Mouse (Mus musculus) forebrain, postnatal 0 days (tissue): ENCODE results near the gene Orai3. TPM values are rescaled to one million over a fixed set of nuclear protein-coding genes. Genes with fewer than 3 reads are reported as not detected.

Experiments
- ATAC-seq: fragments of 200-750 bp; cut with Nextera tagmentation; 2 replicates; pipeline ENCODE4 v1.8.0; 2017; ENCODE audit warnings: mild to moderate bottlenecking, moderate library complexity
- DNase-seq: peaks from one replicate; pipeline ENCODE4 v3.0.0-alpha.2; 2015
- H3K27ac ChIP-seq: fragments of 300-500 bp; sonication (generic); 2 replicates; pipeline ENCODE4 v1.5.1; 2014; ENCODE audit warnings: low read depth, mild to moderate bottlenecking, antibody characterized with exemption, low read length, moderate library complexity, mixed read lengths
- H3K27me3 ChIP-seq: fragments of 300-500 bp; sonication (generic); 2 replicates; pipeline ENCODE4 v1.6.1; 2014; ENCODE audit warnings: mild to moderate bottlenecking, low read length, mixed read lengths; ENCODE audit not compliant: insufficient read depth
- H3K36me3 ChIP-seq: fragments of 300-500 bp; sonication (generic); 2 replicates; pipeline ENCODE4 v1.6.1; 2014; ENCODE audit warnings: mild to moderate bottlenecking, moderate library complexity; ENCODE audit not compliant: insufficient read depth
- H3K4me1 ChIP-seq: fragments of 300-500 bp; sonication (generic); 2 replicates; pipeline ENCODE4 v1.6.1; 2014; ENCODE audit warnings: antibody characterized with exemption; ENCODE audit not compliant: insufficient read depth
- H3K4me2 ChIP-seq: fragments of 300-500 bp; sonication (generic); 2 replicates; pipeline ENCODE4 v1.6.1; 2014; ENCODE audit warnings: low read depth, mild to moderate bottlenecking, moderate library complexity
- H3K4me3 ChIP-seq: fragments of 300-500 bp; sonication (generic); 2 replicates; pipeline ENCODE4 v1.5.1; 2014; ENCODE audit warnings: low read depth, low read length, mixed read lengths
- H3K9ac ChIP-seq: fragments of 300-500 bp; sonication (generic); 2 replicates; pipeline ENCODE4 v1.6.1; 2014; ENCODE audit warnings: mild to moderate bottlenecking
- H3K9me3 ChIP-seq: fragments of 300-500 bp; sonication (generic); 2 replicates; pipeline ENCODE4 v1.6.1; 2016; ENCODE audit warnings: low read length
- CTCF ChIP-seq: sonication (generic); IDR thresholded peaks from 2 replicates; pipeline ENCODE4 v1.5.1; 2016; ENCODE audit warnings: antibody characterized with exemption, control low read depth, low read depth
- WGBS: fragments of 180-500 bp; shearing (Covaris S2); extraction: QIAGEN DNeasy Blood & Tissue Kit; methylation state at CpG from one replicate; pipeline ENCODE4 v1.1.7; 2014; 5-methylcytosine and 5-hydroxymethylcytosine counted together
- polyA plus RNA-seq: library from polyadenylated mRNA; unstranded; fragments of >200 nt; fragmentation: Nextera tagmentation; extraction: Ambion mirVana; gene quantifications from 2 replicates; pipeline ENCODE4 v1.2.1, GENCODE M21; 2015
- total RNA-seq: library from RNA; depleted of rRNA; stranded (reverse); fragments of >200 nt; gene quantifications from 2 replicates; pipeline ENCODE4 v1.2.3, GENCODE M21; 2014

Gene Orai3
- total and polyA plus RNA-seq, 2 experiments from 2014 or later: 13.4 to 19.0 TPM

DNA sequence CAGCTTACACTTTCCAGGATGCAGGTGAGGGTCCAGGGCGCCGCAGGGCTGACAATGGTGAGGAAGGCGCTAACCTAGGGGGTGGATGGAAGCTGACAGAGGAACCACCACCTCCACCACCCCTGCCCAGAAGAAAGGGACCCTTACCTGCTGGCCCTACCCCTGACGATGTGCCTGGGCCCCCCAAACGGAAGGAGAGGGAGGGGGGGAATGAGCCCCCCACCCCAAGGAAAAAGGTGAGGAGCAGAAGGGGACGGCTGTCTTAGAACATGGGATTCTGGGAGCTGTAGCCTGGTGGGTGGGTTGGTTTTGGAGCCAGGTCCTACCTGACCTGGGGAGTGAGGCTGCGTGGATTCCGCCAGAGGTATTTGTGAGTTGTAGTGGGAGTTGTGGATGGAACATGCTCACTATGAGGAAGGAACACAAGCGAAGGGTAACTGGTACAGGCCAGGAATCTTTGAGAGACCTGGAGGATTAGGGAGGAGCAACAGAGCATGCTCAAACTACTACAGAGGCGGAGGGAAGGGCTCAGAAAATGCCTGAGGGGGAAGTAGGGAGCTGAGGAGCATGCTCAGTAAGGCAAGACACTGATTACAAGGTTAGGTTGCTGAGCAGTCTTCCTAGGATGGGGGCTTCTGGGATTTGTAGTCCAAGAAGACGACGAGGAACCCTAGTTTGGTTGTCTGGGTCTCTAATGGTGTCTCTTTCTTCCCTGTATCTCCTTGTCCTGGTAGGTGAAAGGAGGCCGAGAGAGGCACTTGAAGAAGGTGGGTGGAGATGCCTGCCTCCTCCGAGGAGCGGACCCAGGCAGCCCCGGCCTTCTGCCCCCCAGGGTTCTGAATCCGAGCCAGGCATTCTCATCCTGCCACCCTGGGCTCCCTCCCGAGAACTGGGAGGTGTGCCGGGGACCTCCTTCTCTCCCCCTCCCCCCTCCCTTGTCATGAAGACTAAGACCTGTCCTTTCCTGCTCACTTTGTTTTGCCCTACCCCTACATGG, 19.2 kb upstream of the Orai3 start:
- Histone ChIP-seq H3K27me3 (no peaks in the 10 kb centered on the region), H3K4me1 (peaks cover 3% of the 10 kb centered on the region; the same call in 1 of the 2 replicates), H3K36me3 (peaks cover 63% of the 10 kb centered on the region), H3K4me2 (no peak overlapping the region), H3K27ac (no peak overlapping the region), H3K9ac (no peak overlapping the region), H3K9me3 (no peaks in the 10 kb centered on the region), H3K4me3 (no peak overlapping the region)
- no peak for ATAC-seq
- no peak for TF ChIP-seq CTCF
- WGBS: 81% methylated on average over 19 of the region's 19 CpGs
- DNase-seq: peak; percentile 45

DNA sequence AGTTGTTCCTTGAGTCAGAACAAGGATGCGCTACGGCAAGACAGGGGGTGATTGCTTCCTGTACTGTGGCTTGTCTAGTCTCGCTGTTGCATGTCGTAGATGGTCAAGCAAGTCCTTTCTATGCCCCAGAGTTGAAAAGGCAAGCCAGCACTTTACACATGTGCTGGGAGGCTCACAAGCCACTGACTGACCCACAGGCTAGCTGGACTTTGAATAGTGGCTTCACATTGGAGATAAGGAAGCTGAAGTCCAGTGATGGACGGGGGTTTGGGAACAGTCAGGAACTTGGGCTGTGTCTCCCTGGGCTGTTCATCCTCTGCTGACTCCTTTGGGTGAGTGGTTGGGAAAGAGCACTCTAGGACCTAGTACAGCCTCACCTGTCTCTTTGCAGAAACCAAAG, 18.0 kb upstream of the Orai3 start:
- ATAC-seq (no peak), DNase-seq (no peak)
- H3K9ac ChIP-seq: no peak overlapping the region
- H3K4me1 ChIP-seq: peaks cover 3% of the 10 kb centered on the region; the same call in 1 of the 2 replicates
- no peak overlapping the region for H3K4me3 ChIP-seq
- peaks cover 63% of the 10 kb centered on the region for H3K36me3 ChIP-seq
- H3K9me3 ChIP-seq: no peaks in the 10 kb centered on the region
- no peak for TF ChIP-seq CTCF
- H3K27me3 ChIP-seq: no peaks in the 10 kb centered on the region
- H3K4me2 ChIP-seq: no peak overlapping the region
- H3K27ac ChIP-seq: no peak overlapping the region
- WGBS: 94% methylated on average over 5 of the region's 5 CpGs

DNA sequence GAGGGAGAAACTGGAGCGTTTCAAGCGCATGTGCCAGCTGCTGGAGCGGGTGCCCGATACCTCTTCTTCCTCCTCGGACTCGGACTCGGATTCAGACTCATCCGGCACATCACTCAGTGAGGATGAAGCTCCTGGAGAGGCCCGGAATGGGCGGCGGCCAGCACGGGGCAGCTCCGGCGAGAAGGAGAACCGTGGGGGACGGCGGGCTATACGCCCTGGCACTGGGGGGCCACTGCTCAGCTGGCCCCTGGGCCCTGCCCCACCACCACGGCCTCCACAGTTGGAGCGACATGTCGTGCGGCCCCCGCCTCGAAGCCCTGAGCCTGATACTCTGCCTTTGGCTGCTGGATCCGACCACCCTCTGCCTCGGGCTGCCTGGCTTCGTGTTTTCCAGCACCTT, 17.5 kb upstream of the Orai3 start:
- DNase-seq (no peak), ATAC-seq (no peak)
- no peak overlapping the region for H3K4me3 ChIP-seq
- H3K9ac ChIP-seq: no peak overlapping the region
- no peak overlapping the region for H3K27ac ChIP-seq
- no peak for TF ChIP-seq CTCF
- H3K27me3 ChIP-seq: no peaks in the 10 kb centered on the region
- 94% methylated on average over 27 of the region's 27 CpGs for WGBS
- no peak overlapping the region for H3K4me2 ChIP-seq
- peaks cover 63% of the 10 kb centered on the region for H3K36me3 ChIP-seq
- H3K4me1 ChIP-seq: peaks cover 3% of the 10 kb centered on the region; the same call in 1 of the 2 replicates
- H3K9me3 ChIP-seq: no peaks in the 10 kb centered on the region

DNA sequence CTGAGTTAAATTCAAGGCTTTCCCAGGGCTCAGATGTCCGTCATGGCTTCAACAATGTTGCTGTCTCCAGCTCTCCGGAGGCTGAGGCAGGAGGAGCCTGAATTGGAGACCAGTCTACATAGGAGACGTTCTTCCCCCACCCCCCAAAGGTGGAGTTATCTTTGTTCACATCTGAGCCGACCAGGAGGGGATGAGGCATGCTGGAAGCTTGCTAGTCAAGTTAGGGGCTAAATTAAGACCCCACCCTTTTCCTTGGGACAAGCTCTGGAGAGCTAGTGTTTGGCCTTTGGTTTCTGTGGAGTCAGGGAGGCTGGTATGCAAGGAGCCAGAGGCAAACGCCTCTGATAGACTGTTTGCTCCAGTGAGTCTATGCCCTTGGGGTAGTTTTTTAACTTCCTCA, 16.5 kb upstream of the Orai3 start:
- Histone ChIP-seq H3K9me3 (no peaks in the 10 kb centered on the region), H3K36me3 (peaks cover 74% of the 10 kb centered on the region), H3K27ac (no peak overlapping the region), H3K27me3 (no peaks in the 10 kb centered on the region), H3K4me3 (no peak overlapping the region), H3K9ac (no peak overlapping the region), H3K4me2 (no peak overlapping the region), H3K4me1 (no peaks in the 10 kb centered on the region)
- ATAC-seq (no peak), DNase-seq (no peak)
- TF ChIP-seq CTCF: no peak
- 78% methylated on average over 5 of the region's 5 CpGs for WGBS

DNA sequence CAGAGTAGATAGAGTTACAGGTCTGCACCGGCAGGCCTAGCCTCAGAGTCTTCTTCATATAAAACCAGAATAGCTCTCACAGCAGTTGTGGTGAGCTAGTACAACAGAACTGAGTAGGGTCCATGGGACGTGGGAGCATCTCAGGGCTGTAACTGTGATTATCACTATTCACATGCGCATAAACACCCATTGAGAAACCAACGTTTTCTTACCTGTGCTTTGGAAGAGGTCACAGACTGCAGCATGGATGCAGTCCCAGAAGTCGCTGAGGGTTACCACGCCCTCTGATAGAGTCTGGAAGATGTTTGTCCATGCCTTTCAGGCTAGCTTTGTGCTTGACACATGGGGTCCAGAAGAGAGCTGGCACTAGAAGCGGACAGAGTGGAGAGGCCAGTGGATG, 15.9 kb upstream of the Orai3 start:
- H3K4me2 ChIP-seq: no peak overlapping the region
- no peak overlapping the region for H3K4me3 ChIP-seq
- ATAC-seq (no peak), DNase-seq (no peak)
- H3K27ac ChIP-seq: no peak overlapping the region
- no peaks in the 10 kb centered on the region for H3K4me1 ChIP-seq
- no peak overlapping the region for H3K9ac ChIP-seq
- no peaks in the 10 kb centered on the region for H3K27me3 ChIP-seq
- TF ChIP-seq CTCF: no peak
- 90% methylated on average over 7 of the region's 7 CpGs for WGBS
- H3K9me3 ChIP-seq: no peaks in the 10 kb centered on the region
- H3K36me3 ChIP-seq: peaks cover 78% of the 10 kb centered on the region

DNA sequence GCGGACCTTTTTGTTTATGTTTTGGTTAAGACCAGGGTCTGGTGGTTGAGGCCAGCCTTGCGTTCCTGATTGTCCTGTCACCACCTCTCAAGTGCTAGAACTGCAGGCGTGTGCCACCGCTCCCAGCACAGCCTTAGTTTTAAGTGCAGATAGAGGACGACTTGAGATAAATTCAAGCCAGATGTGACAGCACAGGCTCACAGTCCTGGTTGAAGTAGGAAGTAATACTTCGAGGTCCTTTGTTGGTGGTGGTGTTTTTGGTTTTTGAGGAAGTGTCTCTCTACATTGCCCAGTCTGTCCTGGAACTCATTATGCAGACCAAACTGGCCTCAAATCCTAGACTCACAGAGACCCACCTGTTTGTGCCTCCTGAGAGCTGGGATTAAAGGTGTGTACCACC, 9.9 kb upstream of the Orai3 start:
- no peak overlapping the region for H3K27ac ChIP-seq
- no peak for DNase-seq
- no peak for ATAC-seq
- no peak overlapping the region for H3K4me3 ChIP-seq
- no peaks in the 10 kb centered on the region for H3K4me1 ChIP-seq
- no peak for TF ChIP-seq CTCF
- no peaks in the 10 kb centered on the region for H3K27me3 ChIP-seq
- no peak overlapping the region for H3K4me2 ChIP-seq
- peaks cover 55% of the 10 kb centered on the region for H3K36me3 ChIP-seq
- WGBS: 79% methylated on average over 6 of the region's 6 CpGs
- no peak overlapping the region for H3K9ac ChIP-seq
- no peaks in the 10 kb centered on the region for H3K9me3 ChIP-seq

DNA sequence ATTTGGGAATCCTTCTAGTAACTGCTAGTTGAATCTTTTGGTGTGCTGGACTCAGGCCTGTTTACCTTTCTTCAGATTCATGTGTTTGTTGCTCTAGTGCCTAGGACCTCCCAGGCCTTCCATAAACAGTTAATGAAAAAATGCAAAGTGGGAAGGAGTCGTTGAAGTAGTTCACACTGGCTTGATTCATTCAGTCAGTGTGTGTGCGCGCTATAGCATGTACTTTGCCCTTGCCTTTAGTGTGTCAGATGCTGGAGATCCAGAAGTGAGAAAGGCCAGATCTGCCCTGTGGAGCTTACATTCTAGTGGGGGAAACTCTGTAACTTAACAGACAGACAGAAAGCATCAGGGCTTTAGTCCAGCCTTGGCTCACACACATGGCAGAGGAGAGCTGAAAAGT, 9.1 kb upstream of the Orai3 start:
- 85% methylated on average over 3 of the region's 3 CpGs for WGBS
- H3K4me3 ChIP-seq: no peak overlapping the region
- no peak for ATAC-seq
- TF ChIP-seq CTCF: no peak
- H3K36me3 ChIP-seq: peaks cover 58% of the 10 kb centered on the region
- no peaks in the 10 kb centered on the region for H3K4me1 ChIP-seq
- DNase-seq: no peak
- H3K27ac ChIP-seq: no peak overlapping the region
- no peak overlapping the region for H3K9ac ChIP-seq
- H3K4me2 ChIP-seq: no peak overlapping the region
- H3K9me3 ChIP-seq: no peaks in the 10 kb centered on the region
- no peaks in the 10 kb centered on the region for H3K27me3 ChIP-seq
